Mouse (Mus musculus) heart, embryonic 13.5 days (tissue): ENCODE data around the gene Pelo. TPM values are rescaled to one million over a fixed set of nuclear protein-coding genes. Genes with fewer than 3 reads are reported as not detected.

ENCODE experiments used
- ATAC-seq: fragments of 200-750 bp; cut with Nextera tagmentation; 2 replicates; pipeline ENCODE4 v1.8.0; 2017; ENCODE audit warnings: moderate TSS enrichment; ENCODE audit not compliant: insufficient number of reproducible peaks, low FRiP score, low TSS enrichment; ENCODE audit errors: extremely low read depth
- H3K27ac ChIP-seq: fragments of 300-500 bp; sonication (generic); replicated peaks from 2 replicates; pipeline ENCODE4 v1.5.1; 2015; ENCODE audit warnings: moderate library complexity, mild to moderate bottlenecking, inconsistent platforms
- H3K27me3 ChIP-seq: fragments of 300-500 bp; sonication (generic); replicated peaks from 2 replicates; pipeline ENCODE4 v1.6.1; 2015; ENCODE audit warnings: mild to moderate bottlenecking, inconsistent platforms
- H3K36me3 ChIP-seq: fragments of 300-500 bp; sonication (generic); 2 replicates; pipeline ENCODE4 v1.6.1; 2015; ENCODE audit warnings: mild to moderate bottlenecking, inconsistent platforms
- H3K4me1 ChIP-seq: fragments of 300-500 bp; sonication (generic); 2 replicates; pipeline ENCODE4 v1.6.1; 2015; ENCODE audit warnings: inconsistent platforms
- H3K4me2 ChIP-seq: fragments of 300-500 bp; sonication (generic); 2 replicates; pipeline ENCODE4 v1.6.1; 2015; ENCODE audit warnings: inconsistent platforms, mild to moderate bottlenecking, moderate library complexity
- H3K4me3 ChIP-seq: fragments of 300-500 bp; sonication (generic); 2 replicates; pipeline ENCODE4 v1.5.1; 2015; ENCODE audit warnings: moderate library complexity, mild to moderate bottlenecking, inconsistent platforms
- H3K9ac ChIP-seq: fragments of 300-500 bp; sonication (generic); 2 replicates; pipeline ENCODE4 v1.6.1; 2015; ENCODE audit warnings: inconsistent platforms, mild to moderate bottlenecking, moderate library complexity
- H3K9me3 ChIP-seq: fragments of 300-500 bp; sonication (generic); 2 replicates; pipeline ENCODE4 v1.6.1; 2016; ENCODE audit warnings: inconsistent platforms
- WGBS: fragments of 180-500 bp; shearing (Covaris S2); methylation state at CpG from one replicate; pipeline ENCODE4 v1.1.7; 2015; ENCODE audit warnings: mixed read lengths; 5-methylcytosine and 5-hydroxymethylcytosine counted together
- polyA plus RNA-seq: library from polyadenylated mRNA; unstranded; fragments of >200 nt; fragmentation: Nextera tagmentation; extraction: Ambion mirVana; gene quantifications from 2 replicates; pipeline ENCODE4 v1.2.1, GENCODE M21; 2015

The Pelo gene
- polyA plus RNA-seq, 1 experiment from 2014 or later: 7.4 TPM

- Histone ChIP-seq H3K4me2 (no peak overlapping the region), H3K4me3 (no peak overlapping the region), H3K9ac (no peak overlapping the region), H3K36me3 (peaks cover 7% of the 10 kb centered on the region; the same call in 1 of the 2 replicates), H3K27me3 (no peaks in the 10 kb centered on the region), H3K4me1 (peaks cover 9% of the 10 kb centered on the region; the same call in 1 of the 2 replicates), H3K27ac (no peak overlapping the region), H3K9me3 (no peaks in the 10 kb centered on the region)
- WGBS: 83% methylated on average over 6 of the region's 6 CpGs
- no peak for ATAC-seq
These were observed 17.6 kb downstream of the Pelo start for GRCm38 (mm10) chr13:115072386-115072785.

GRCm38 (mm10) chr13:115071431-115071830, 18.6 kb downstream of the Pelo start:
- no peak overlapping the region for H3K9ac ChIP-seq
- H3K27ac ChIP-seq: no peak overlapping the region
- no peaks in the 10 kb centered on the region for H3K9me3 ChIP-seq
- peaks cover 7% of the 10 kb centered on the region; the same call in 1 of the 2 replicates for H3K36me3 ChIP-seq
- H3K4me2 ChIP-seq: no peak overlapping the region
- 83% methylated on average over 3 of the region's 3 CpGs for WGBS
- H3K27me3 ChIP-seq: no peaks in the 10 kb centered on the region
- ATAC-seq: no peak
- no peak overlapping the region for H3K4me3 ChIP-seq
- 0 out of 2 replicates have a peak, but pooled peaks cover 5% of the 10 kb centered on the region for H3K4me1 ChIP-seq

GRCm38 (mm10) chr13:115067968-115068330, 22.0 kb downstream of the Pelo start:
- Histone ChIP-seq H3K9ac (no peak overlapping the region), H3K4me2 (no peak overlapping the region), H3K27ac (no peak overlapping the region), H3K9me3 (no peaks in the 10 kb centered on the region), H3K27me3 (no peaks in the 10 kb centered on the region), H3K36me3 (0 out of 2 replicates have a peak, but pooled peaks cover 3% of the 10 kb centered on the region), H3K4me1 (peaks cover 8% of the 10 kb centered on the region), H3K4me3 (no peak overlapping the region)
- no peak for ATAC-seq
- WGBS: 76% methylated on average over 1 of the region's 1 CpGs

DNA sequence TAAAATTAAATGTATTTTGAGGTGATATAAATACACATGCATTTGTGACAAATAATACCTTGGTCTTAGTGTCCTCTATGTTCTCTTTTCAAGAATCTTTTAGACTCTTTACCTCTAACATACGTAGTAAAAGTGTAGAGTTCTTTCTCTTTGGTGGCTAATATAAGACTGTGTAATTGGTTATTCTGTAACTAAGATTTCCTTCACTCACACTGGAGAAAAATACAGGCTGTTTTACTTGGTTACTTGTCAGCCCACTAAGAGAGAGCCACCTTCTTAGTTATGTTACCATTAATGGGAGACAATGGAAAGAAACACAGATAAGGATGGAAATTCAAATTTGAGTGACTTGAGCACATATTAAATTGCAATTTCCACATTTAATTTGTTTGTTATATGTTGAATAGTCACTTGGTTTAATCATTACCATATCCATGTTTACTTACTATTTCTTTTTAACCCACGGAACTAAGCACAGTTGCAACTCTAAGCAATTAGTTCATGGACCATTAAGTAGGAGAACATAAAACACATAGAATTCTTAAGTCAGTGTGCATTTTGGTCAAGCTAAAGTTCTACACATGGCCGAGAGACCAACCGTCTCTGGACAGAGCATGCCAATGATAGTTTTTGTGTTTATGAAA, 22.5 kb downstream of the Pelo start:
- WGBS: 90% methylated on average over 4 of the region's 4 CpGs
- ATAC-seq: no peak

DNA sequence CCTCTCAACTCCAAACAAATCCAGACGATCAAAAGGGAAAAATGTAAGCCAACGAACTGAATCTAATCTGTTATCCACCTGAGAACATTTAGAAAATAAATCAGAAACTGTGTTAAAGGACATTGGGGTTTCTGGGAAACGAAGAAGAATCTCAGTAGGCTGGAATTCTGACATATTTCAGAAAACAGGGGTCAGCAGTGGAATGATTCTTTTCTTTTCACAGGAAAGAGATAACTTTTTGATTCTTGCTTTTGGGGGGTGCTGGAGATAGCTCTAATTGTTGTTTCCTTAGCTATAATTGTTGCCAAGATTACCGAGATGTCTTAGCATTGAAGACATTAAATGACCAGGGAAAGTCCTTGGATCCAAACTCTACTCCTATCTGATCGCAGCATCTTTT, 32.4 kb downstream of the Pelo start:
- no peak for ATAC-seq
- Histone ChIP-seq H3K27ac (no peak overlapping the region), H3K4me3 (no peak overlapping the region), H3K9ac (no peak overlapping the region), H3K4me2 (no peak overlapping the region), H3K4me1 (peaks cover 27% of the 10 kb centered on the region), H3K9me3 (no peaks in the 10 kb centered on the region), H3K27me3 (no peaks in the 10 kb centered on the region), H3K36me3 (no peaks in the 10 kb centered on the region)
- WGBS: 70% methylated on average over 5 of the region's 5 CpGs

More for the DNA sequence above, 22.5 kb downstream of the Pelo start:
- peaks cover 8% of the 10 kb centered on the region for H3K4me1 ChIP-seq
- H3K27ac ChIP-seq: no peak overlapping the region
- no peaks in the 10 kb centered on the region for H3K27me3 ChIP-seq
- H3K9me3 ChIP-seq: no peaks in the 10 kb centered on the region
- 0 out of 2 replicates have a peak, but pooled peaks cover 3% of the 10 kb centered on the region for H3K36me3 ChIP-seq
- no peak overlapping the region for H3K9ac ChIP-seq
- no peak overlapping the region for H3K4me2 ChIP-seq
- no peak overlapping the region for H3K4me3 ChIP-seq

DNA sequence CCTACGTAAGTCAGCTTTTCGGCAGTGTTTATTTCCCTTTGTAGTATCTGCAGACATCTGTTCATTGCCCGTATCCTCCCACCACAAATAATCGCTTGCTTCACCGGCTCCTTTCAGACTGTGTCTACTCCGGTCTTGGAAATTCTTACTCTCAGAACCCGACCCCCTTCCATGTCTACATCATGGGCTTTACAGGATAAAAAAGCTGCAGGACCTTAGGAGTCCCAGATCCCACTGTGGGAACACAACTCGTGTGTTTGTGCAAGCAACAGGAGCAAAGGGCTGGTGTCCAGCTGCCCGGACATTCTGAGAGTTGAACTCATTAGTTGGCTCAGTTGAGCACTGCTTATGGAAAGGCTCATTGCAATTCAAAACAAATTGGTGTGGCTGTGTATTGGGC, 35.2 kb downstream of the Pelo start:
- peaks cover 41% of the 10 kb centered on the region for H3K4me1 ChIP-seq
- H3K27ac ChIP-seq: peak overlapping the region; percentile 65
- no peak for ATAC-seq
- no peaks in the 10 kb centered on the region for H3K27me3 ChIP-seq
- H3K36me3 ChIP-seq: 0 out of 2 replicates have a peak, but pooled peaks cover 5% of the 10 kb centered on the region
- WGBS: 52% methylated on average over 9 of the region's 9 CpGs
- H3K4me2 ChIP-seq: peak overlapping the region; percentile 42
- H3K9ac ChIP-seq: no peak overlapping the region
- no peaks in the 10 kb centered on the region for H3K9me3 ChIP-seq
- no peak overlapping the region for H3K4me3 ChIP-seq

- ATAC-seq: no peak
- no peaks in the 10 kb centered on the region for H3K9me3 ChIP-seq
- H3K4me1 ChIP-seq: peaks cover 33% of the 10 kb centered on the region
- peaks cover 18% of the 10 kb centered on the region for H3K36me3 ChIP-seq
- no peak overlapping the region for H3K9ac ChIP-seq
- no peak overlapping the region for H3K4me3 ChIP-seq
- no peak overlapping the region for H3K27ac ChIP-seq
- H3K27me3 ChIP-seq: no peaks in the 10 kb centered on the region
- WGBS: 73% methylated on average over 7 of the region's 7 CpGs
- no peak overlapping the region for H3K4me2 ChIP-seq
These were observed 37.4 kb downstream of the Pelo start for GRCm38 (mm10) chr13:115052568-115052967.

DNA sequence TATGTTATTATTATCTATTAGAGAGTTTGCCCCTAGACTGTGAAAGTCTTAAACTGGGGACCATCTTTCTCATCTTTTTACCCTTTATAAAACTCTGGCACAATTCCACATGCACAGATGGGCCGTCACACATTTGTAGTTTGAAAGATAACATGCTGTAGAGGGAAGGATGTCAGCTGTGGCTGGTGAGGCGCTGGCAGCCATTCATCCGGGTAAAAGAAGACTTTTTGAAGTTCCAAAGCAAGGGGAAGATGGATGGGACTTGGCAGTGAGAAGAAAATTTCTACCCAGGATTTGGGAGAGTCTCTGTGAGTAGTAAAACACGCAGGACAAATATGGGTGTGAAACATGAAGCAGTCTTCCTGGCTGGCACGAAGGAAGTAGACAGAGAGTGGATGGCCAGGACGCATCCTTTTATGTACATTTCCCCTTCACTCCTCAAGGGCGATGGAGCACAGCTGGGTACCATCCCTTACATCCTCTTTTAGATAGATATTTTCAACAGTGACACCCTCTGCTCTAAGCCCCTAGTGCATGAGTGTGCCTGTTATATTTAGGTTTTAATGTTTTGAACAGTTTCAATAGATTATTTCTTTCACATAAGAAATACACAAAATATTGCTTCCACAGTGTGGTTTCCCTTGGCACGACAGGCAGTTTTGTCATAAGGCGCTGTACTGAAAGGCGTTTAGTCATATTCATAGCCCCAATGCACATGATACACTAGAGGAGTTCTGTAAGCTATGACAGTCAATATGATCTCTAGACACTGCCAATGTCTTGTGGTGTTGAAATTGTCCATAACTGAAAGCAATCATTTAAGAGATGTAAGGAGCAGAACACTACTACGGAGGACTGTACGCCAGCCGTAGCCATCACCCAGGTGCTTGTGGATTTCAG, 39.1 kb downstream of the Pelo start:
- 64% methylated on average over 13 of the region's 13 CpGs for WGBS
- Histone ChIP-seq H3K36me3 (peaks cover 24% of the 10 kb centered on the region), H3K27ac (peak overlapping the region; percentile 41), H3K4me2 (no peak overlapping the region), H3K27me3 (no peaks in the 10 kb centered on the region), H3K4me1 (peaks cover 33% of the 10 kb centered on the region), H3K4me3 (no peak overlapping the region), H3K9ac (no peak overlapping the region), H3K9me3 (no peaks in the 10 kb centered on the region)
- no peak for ATAC-seq

GRCm38 (mm10) chr13:115042652-115043051, 47.3 kb downstream of the Pelo start:
- Histone ChIP-seq H3K9me3 (no peaks in the 10 kb centered on the region), H3K9ac (no peak overlapping the region), H3K27ac (peak overlapping the region; percentile 43), H3K36me3 (peaks cover 6% of the 10 kb centered on the region), H3K4me3 (no peak overlapping the region), H3K4me2 (no peak overlapping the region), H3K4me1 (peaks cover 10% of the 10 kb centered on the region), H3K27me3 (no peaks in the 10 kb centered on the region)
- 38% methylated on average over 2 of the region's 2 CpGs for WGBS
- no peak; the same call in 1 of the 2 replicates for ATAC-seq
